Mouse (Mus musculus) embryonic fibroblast, embryonic 13.5 days (primary cell): ENCODE data around the gene Jund. TPM values are rescaled to one million over a fixed set of nuclear protein-coding genes. Genes with fewer than 3 reads are reported as not detected.
A peak's percentile ranks its signal among the peaks of the same experiment; 100 is the strongest.

Experiments
- H3K27ac ChIP-seq: 2 replicates; pipeline ENCODE4 v1.5.1; 2012; ENCODE audit warnings: low read length, control low read depth, inconsistent platforms; ENCODE audit not compliant: insufficient read depth
- H3K4me1 ChIP-seq: 2 replicates; pipeline ENCODE4 v1.6.1; 2011; ENCODE audit warnings: low read length; ENCODE audit not compliant: control insufficient read depth, insufficient read depth
- H3K4me3 ChIP-seq: 2 replicates; pipeline ENCODE4 v1.5.1; 2011; ENCODE audit warnings: mild to moderate bottlenecking, control low read depth, low read length; ENCODE audit not compliant: insufficient read depth
- CTCF ChIP-seq: IDR thresholded peaks from 2 replicates; pipeline ENCODE4 v1.5.1; 2011; ENCODE audit warnings: mild to moderate bottlenecking, control low read depth, low read length, moderate library complexity, borderline replicate concordance; ENCODE audit not compliant: insufficient read depth
- POLR2A ChIP-seq: IDR thresholded peaks from 2 replicates; pipeline ENCODE4 v1.6.1; 2011; ENCODE audit warnings: low read depth, mild to moderate bottlenecking, control low read depth, low read length, moderate library complexity
- polyA plus RNA-seq: library from polyadenylated mRNA; stranded (reverse); fragments of >200 nt; gene quantifications from 2 replicates; pipeline ENCODE4 v1.2.4, GENCODE M21; 2011; ENCODE audit warnings: low read depth; ENCODE audit not compliant: missing spikeins, insufficient read length

Gene Jund
- polyA plus RNA-seq, 1 experiment, result 82.2 TPM

- TF ChIP-seq CTCF (no peak), POLR2A (no peak)
- Histone ChIP-seq H3K4me3 (no peak overlapping the region), H3K4me1 (peaks cover 3% of the 10 kb centered on the region), H3K27ac (no peak overlapping the region)
These were observed 1.8 kb upstream of the Jund start for GRCm38 (mm10) chr8:70696946-70697345.

GRCm38 (mm10) chr8:70697366-70698250 is 1.1 kb upstream of the Jund start:
- no peak for TF ChIP-seq POLR2A
- TF ChIP-seq CTCF, result no peak
- no peak overlapping the region for H3K4me3 ChIP-seq
- H3K4me1 ChIP-seq, result peaks cover 7% of the 10 kb centered on the region
- H3K27ac ChIP-seq, result 0 out of 2 replicates have a peak overlapping the region, but pooled peaks have one; percentile 8

GRCm38 (mm10) chr8:70699116-70699833 is 526 bp downstream of the Jund start:
- Histone ChIP-seq H3K4me3 (peak overlapping the region; percentile 65), H3K4me1 (peaks cover 7% of the 10 kb centered on the region)

GRCm38 (mm10) chr8:70699834-70700554 is 1.2 kb downstream of the Jund start:
- peak overlapping the region; percentile 77 for H3K27ac ChIP-seq
- H3K4me3 ChIP-seq, result peak overlapping the region; percentile 65
- H3K4me1 ChIP-seq, result peaks cover 7% of the 10 kb centered on the region
- TF ChIP-seq POLR2A, result peak; percentile 77
- no peak for TF ChIP-seq CTCF

More at GRCm38 (mm10) chr8:70699116-70699833, 526 bp downstream of the Jund start:
- H3K27ac ChIP-seq, result peak overlapping the region; percentile 77
- TF ChIP-seq CTCF (no peak), POLR2A (no peak)

GRCm38 (mm10) chr8:70700555-70700922 is 1.8 kb downstream of the Jund start:
- Histone ChIP-seq H3K4me3 (peak overlapping the region; percentile 65), H3K27ac (peak overlapping the region; percentile 42; the same call in 1 of the 2 replicates), H3K4me1 (peaks cover 7% of the 10 kb centered on the region)
- TF ChIP-seq POLR2A (no peak; the same call in 1 of the 2 replicates), CTCF (peak; percentile 94)

- peak overlapping the region; percentile 65 for H3K4me3 ChIP-seq
- H3K27ac ChIP-seq, result peak overlapping the region; percentile 42; the same call in 1 of the 2 replicates
- TF ChIP-seq POLR2A, result peak; percentile 54
- TF ChIP-seq CTCF, result no peak
- H3K4me1 ChIP-seq, result peaks cover 5% of the 10 kb centered on the region
These were observed 2.6 kb downstream of the Jund start for GRCm38 (mm10) chr8:70701048-70701981.

- peaks cover 4% of the 10 kb centered on the region for H3K4me1 ChIP-seq
- no peak overlapping the region for H3K4me3 ChIP-seq
- peak overlapping the region; percentile 37 for H3K27ac ChIP-seq
- TF ChIP-seq POLR2A (no peak), CTCF (no peak)
These were observed 3.5 kb downstream of the Jund start for GRCm38 (mm10) chr8:70701982-70702841.

- Histone ChIP-seq H3K27ac (peak overlapping the region; percentile 37), H3K4me1 (peaks cover 4% of the 10 kb centered on the region), H3K4me3 (no peak overlapping the region)
- no peak for TF ChIP-seq CTCF
- no peak; the same call in 1 of the 2 replicates for TF ChIP-seq POLR2A
These were observed 4.1 kb downstream of the Jund start for GRCm38 (mm10) chr8:70702842-70703182.
